ENCODE assay signal across 8 mouse cellular contexts in genomic region chr13:68997821-68998551, GRCm38 (mm10). TPM values are rescaled to one million over a fixed set of nuclear protein-coding genes. Genes with fewer than 3 reads are reported as not detected.
DNase-seq lines count a peak whose midpoint lies in the region; ATAC-seq and TF ChIP-seq lines count a peak whose summit lies in the region.

No protein-coding gene starts in this region.

- no peak overlapping the region for H3K9ac ChIP-seq in heart, embryonic 14.5 days (ENCODE audit: low read length)
- no peak overlapping the region for H3K9ac ChIP-seq in heart, adult 2 months (ENCODE audit: low read depth, low read length)
- peak overlapping the region; percentile 76 for H3K9ac ChIP-seq in stomach, embryonic 16.5 days (ENCODE audit: low read length)

- no peak for TF ChIP-seq CTCF in heart, adult 2 months (IDR thresholded peaks at IDR 0.05)

- no peaks in the 10 kb centered on the region for H3K79me2 ChIP-seq in heart, adult 2 months (replicated peaks; ENCODE audit: control insufficient read depth, insufficient read depth, low read length)

- peaks cover 3 to 5% of the 10 kb centered on the region in 2 experiments; a peak in 2 of 4 replicates for H3K4me1 ChIP-seq in heart, embryonic 14.5 days (ENCODE audit: control insufficient read depth in 2 of 2, insufficient read depth in 2 of 2, low read length in 2 of 2)
- H3K4me1 ChIP-seq in heart, adult 2 months (ENCODE audit: control insufficient read depth, insufficient read depth, low read length) = no peaks in the 10 kb centered on the region
- no peaks in the 10 kb centered on the region for H3K4me1 ChIP-seq in brown adipose tissue, adult 24 weeks (ENCODE audit: control insufficient read depth, insufficient read depth, insufficient read length, low read length)
- H3K4me1 ChIP-seq in hindbrain, embryonic 10.5 days (replicated peaks) = peaks cover 21% of the 10 kb centered on the region
- H3K4me1 ChIP-seq in stomach, embryonic 16.5 days (ENCODE audit: control insufficient read depth, insufficient read depth, low read length) = peaks cover 21% of the 10 kb centered on the region

- no peak for DNase-seq in heart, adult 2 months
- peak; percentile 30 for DNase-seq in hindbrain, embryonic 10.5 days (ENCODE audit: low spot score)
- peak; percentile 10 for DNase-seq in lung, postnatal 10 days
- no peak for DNase-seq in thymus, postnatal 25 days

- H3K4me3 ChIP-seq in heart, embryonic 14.5 days (ENCODE audit: control insufficient read depth in 1 of 2, insufficient read depth in 1 of 2, low read depth in 1 of 2, low read length in 2 of 2) = peak overlapping the region; percentile 54 to 61; a peak in 3 of 4 replicates
- H3K4me3 ChIP-seq in heart, adult 2 months = no peak overlapping the region
- H3K4me3 ChIP-seq in brown adipose tissue, adult 24 weeks (ENCODE audit: insufficient read depth, low read depth, low read length) = peak overlapping the region; percentile 45; the same call in 1 of the 2 replicates
- peak overlapping the region; percentile 69 for H3K4me3 ChIP-seq in hindbrain, embryonic 10.5 days
- H3K4me3 ChIP-seq in stomach, embryonic 16.5 days (replicated peaks; ENCODE audit: low read length) = peak overlapping the region; percentile 56

- no peak for ATAC-seq in heart, embryonic 14.5 days (ENCODE audit: insufficient number of reproducible peaks, insufficient read depth, low FRiP score, low read depth)
- ATAC-seq in stomach, embryonic 16.5 days (ENCODE audit: insufficient read depth, low FRiP score) = no peak
- ATAC-seq in megakaryocyte-erythroid progenitor cell, adult 5-6 weeks (replicated peaks; ENCODE audit: low FRiP score, low TSS enrichment, poor library complexity, severe bottlenecking) = no peak

- no peak overlapping the region for H3K27ac ChIP-seq in heart, embryonic 14.5 days (replicated peaks in 1 of 2; ENCODE audit: control insufficient read depth in 1 of 2, insufficient read depth in 1 of 2, low read depth in 2 of 2, low read length in 2 of 2)
- no peak overlapping the region for H3K27ac ChIP-seq in heart, adult 2 months
- no peak overlapping the region for H3K27ac ChIP-seq in brown adipose tissue, adult 24 weeks (replicated peaks; ENCODE audit: low read depth, low read length)
- no peak overlapping the region for H3K27ac ChIP-seq in hindbrain, embryonic 10.5 days
- H3K27ac ChIP-seq in stomach, embryonic 16.5 days (ENCODE audit: low read length) = no peak overlapping the region

- WGBS in heart, embryonic 14.5 days = 9% methylated on average over 22 of the region's 22 CpGs
- WGBS in heart, adult 2 months = 10% methylated on average over 22 of the region's 22 CpGs
- WGBS in hindbrain, embryonic 10.5 days = 11% methylated on average over 22 of the region's 22 CpGs
- 8% methylated on average over 22 of the region's 22 CpGs for whole genome bisulfite sequencing in stomach, embryonic 16.5 days

- intact Hi-C loops in heart, adult 2 months (cut with DNase I) = no loop called here

- no peak for TF ChIP-seq EP300 in heart, adult 2 months (IDR thresholded peaks at IDR 0.05; ENCODE audit: insufficient read depth, low read depth, low read length)

- H3K36me3 ChIP-seq in heart, embryonic 14.5 days (ENCODE audit: control insufficient read depth, insufficient read depth, low read length) = no peaks in the 10 kb centered on the region
- H3K36me3 ChIP-seq in heart, adult 2 months (ENCODE audit: control insufficient read depth, insufficient read depth, low read length) = no peaks in the 10 kb centered on the region
- H3K36me3 ChIP-seq in hindbrain, embryonic 10.5 days = no peaks in the 10 kb centered on the region
- no peaks in the 10 kb centered on the region for H3K36me3 ChIP-seq in stomach, embryonic 16.5 days (ENCODE audit: control insufficient read depth, insufficient read depth, low read length)

- no peak for TF ChIP-seq POLR2A in heart, adult 2 months (IDR thresholded peaks at IDR 0.05; ENCODE audit: insufficient read depth, low read depth, low read length)

- H3K27me3 ChIP-seq in heart, embryonic 14.5 days (ENCODE audit: control insufficient read depth, insufficient read depth, low read length) = peaks cover 47% of the 10 kb centered on the region
- peaks cover 6% of the 10 kb centered on the region; the same call in 1 of the 2 replicates for H3K27me3 ChIP-seq in heart, adult 2 months (ENCODE audit: control insufficient read depth, insufficient read depth, low read length)
- H3K27me3 ChIP-seq in hindbrain, embryonic 10.5 days (ENCODE audit: insufficient read depth, poor library complexity, severe bottlenecking) = peaks cover 48% of the 10 kb centered on the region
- no peaks in the 10 kb centered on the region for H3K27me3 ChIP-seq in stomach, embryonic 16.5 days (ENCODE audit: control insufficient read depth, insufficient read depth, low read length)

- no peaks in the 10 kb centered on the region for H3K9me3 ChIP-seq in heart, embryonic 14.5 days (ENCODE audit: control insufficient read depth, low read length)
- no peaks in the 10 kb centered on the region for H3K9me3 ChIP-seq in hindbrain, embryonic 10.5 days
- H3K9me3 ChIP-seq in stomach, embryonic 16.5 days (replicated peaks; ENCODE audit: control insufficient read depth, low read length) = no peaks in the 10 kb centered on the region

- peak overlapping the region; percentile 95 for H3K4me2 ChIP-seq in heart, embryonic 14.5 days (ENCODE audit: low read length)
- peak overlapping the region; percentile 95 for H3K4me2 ChIP-seq in stomach, embryonic 16.5 days (ENCODE audit: low read depth, low read length)

RNA-seq across cellular contexts. Expression of gene Adcy2, which starts 1.4 kb away (rescaled TPM):
- polyA plus RNA-seq in heart, embryonic 14.5 days (2014; fragmentation: Nextera tagmentation; extraction: Ambion mirVana) = 0.71 and 0.89 TPM in 2 replicates
- under 1 TPM; 0.16 to 0.32 TPM for total RNA-seq in heart, adult 2 months (2021)
- polyA plus RNA-seq in heart, adult 2 months (2012; rRNA removed) = 0.41 and 0.43 TPM in 2 replicates
- polyA plus RNA-seq in brown adipose tissue, adult 24 weeks (2012; ENCODE audit: insufficient read depth, insufficient read length, missing spikeins) = 0.25 and 0.32 TPM in 2 replicates
- 0.81 and 1.5 TPM in 2 replicates for polyA plus RNA-seq in hindbrain, embryonic 10.5 days (2016; fragmentation: Nextera tagmentation; extraction: Ambion mirVana)
- polyA plus RNA-seq in stomach, embryonic 16.5 days (2015; fragmentation: Nextera tagmentation; extraction: Ambion mirVana) = 0.99 and 1.6 TPM in 2 replicates
- not detected in 2 replicates for total RNA-seq in megakaryocyte-erythroid progenitor cell, adult 5-6 weeks (2014; fragmentation: Nextera tagmentation)
- total RNA-seq in megakaryocyte-erythroid progenitor cell, adult 5-6 weeks (2017) = not detected in 2 replicates

Comparison
In these comparisons a context has a peak if more than half of its experiments do, and no peak if none do; other contexts are left out.
1. DNase-seq: peak in hindbrain, embryonic 10.5 days (single experiment) and lung, postnatal 10 days (single experiment); none in heart, adult 2 months (0 of 2) and thymus, postnatal 25 days (single experiment).